Mouse (Mus musculus) Patski (cell line): ENCODE data around the gene B9d2. TPM values are rescaled to one million over a fixed set of nuclear protein-coding genes. Genes with fewer than 3 reads are reported as not detected.

ENCODE experiments used
- ATAC-seq: fragments of 100-300 bp; one replicate; pipeline ENCODE4 v1.8.0; 2021
- CTCF ChIA-PET: fragments of 350-600 bp; sonication (Branson Sonifier 250); formaldehyde crosslinking; loops from one replicate; lab custom pipeline; 2022; ENCODE audit warnings: inconsistent platforms; lab: Charles Lee
- POLR2A ChIA-PET: fragments of 350-600 bp; sonication (Branson Sonifier 250); formaldehyde crosslinking; loops from one replicate; lab custom pipeline; 2022; ENCODE audit warnings: antibody characterized with exemption, inconsistent platforms; lab: Charles Lee
- DNase-seq: peaks from one replicate; pipeline ENCODE4 v3.0.0-alpha.2; 2011; ENCODE audit warnings: low read depth, low spot score
- H3K27me3 ChIP-seq: fragments of 371-371 bp; one replicate; pipeline ENCODE4 v1.5.1; 2021
- CTCF ChIP-seq: fragments of 100-300 bp; IDR thresholded peaks from one replicate; pipeline ENCODE4 v1.5.1; 2021
- in situ Hi-C: fragments of 300-500 bp; cut with MboI; formaldehyde crosslinking; loops from 3 replicates; pipeline ENCODE4 v1.11.1; 2018; ENCODE audit warnings: low pct_unique_long_range_greater_than_20kb, mixed read lengths
- polyA plus RNA-seq: library from polyadenylated mRNA; unstranded; gene quantifications from one replicate; pipeline ENCODE4 v1.2.3, GENCODE M21; 2021

The B9d2 gene
- polyA plus RNA-seq, 1 experiment from 2014 or later: 40.2 TPM

DNA sequence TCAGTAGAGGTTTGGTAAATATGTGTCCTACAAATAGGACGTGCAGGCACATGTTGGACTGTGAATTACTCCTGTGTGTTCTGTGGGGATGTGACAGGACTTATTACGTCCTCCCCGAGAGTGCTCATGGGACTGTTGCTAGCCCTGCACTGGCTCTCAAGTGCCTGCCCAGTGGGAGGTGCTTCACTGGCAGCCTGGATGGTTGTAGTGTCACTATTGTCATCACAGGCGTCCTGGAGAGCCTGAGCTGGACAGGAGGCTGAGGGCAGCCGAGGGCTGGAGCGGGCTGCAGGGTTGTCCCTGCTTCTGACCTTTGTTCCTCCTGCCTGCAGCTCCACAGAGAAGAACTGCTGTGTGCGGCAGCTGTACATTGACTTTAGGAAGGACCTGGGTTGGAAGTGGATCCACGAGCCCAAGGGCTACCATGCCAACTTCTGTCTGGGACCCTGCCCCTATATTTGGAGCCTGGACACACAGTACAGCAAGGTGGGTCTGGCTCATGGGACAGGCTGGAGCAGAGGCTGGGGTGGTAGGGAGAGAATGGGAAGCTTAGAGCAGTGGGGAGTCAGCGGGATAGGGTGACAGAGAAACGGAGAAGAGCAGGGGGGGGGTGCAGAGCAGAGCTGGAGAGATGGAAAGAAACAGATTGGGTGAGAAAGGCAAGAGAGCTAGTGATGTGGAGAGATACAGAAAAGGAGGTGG is 23.4 kb downstream of the B9d2 start:
- DNase-seq (no peak), ATAC-seq (no peak)
- no peak for TF ChIP-seq CTCF
- ChIA-PET POLR2A (interaction anchor here (0.7 kb wide), 1 partner anchor 154 kb away, joined by 3 read pairs; no protein-coding TSS in a partner anchor), CTCF (no interaction called here)
- H3K27me3 ChIP-seq: no peaks in the 10 kb centered on the region
- in situ Hi-C loops: no loop called here

DNA sequence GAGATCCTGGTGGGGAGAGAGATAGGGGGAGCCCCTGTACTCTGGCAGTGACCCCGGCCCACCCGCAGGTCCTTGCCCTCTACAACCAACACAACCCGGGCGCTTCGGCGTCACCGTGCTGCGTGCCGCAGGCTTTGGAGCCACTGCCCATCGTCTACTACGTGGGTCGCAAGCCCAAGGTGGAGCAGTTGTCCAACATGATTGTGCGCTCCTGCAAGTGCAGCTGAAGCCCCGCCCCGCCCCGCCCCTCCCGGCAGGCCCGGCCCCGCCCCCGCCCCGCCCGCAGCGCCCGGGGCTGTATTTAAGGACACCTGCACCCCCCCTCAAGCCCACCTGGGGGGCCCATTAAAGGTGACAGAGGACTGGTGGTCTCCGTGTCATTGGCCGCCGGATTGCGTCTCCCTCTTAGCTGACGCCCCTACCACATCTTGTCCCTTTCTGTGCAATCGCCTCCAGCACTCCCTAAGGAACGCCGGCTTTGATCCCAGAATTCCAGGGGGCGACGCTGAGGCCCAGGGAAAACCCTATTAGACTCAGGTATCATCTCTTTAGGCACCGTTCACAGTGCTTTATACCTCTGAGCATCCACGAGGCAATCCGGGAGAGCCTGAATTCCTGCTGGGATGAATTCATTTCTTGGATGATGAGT is 24.3 kb downstream of the B9d2 start:
- DNase-seq (no peak), ATAC-seq (no peak)
- no peaks in the 10 kb centered on the region for H3K27me3 ChIP-seq
- POLR2A ChIA-PET: no interaction called here
- TF ChIP-seq CTCF: no peak
- in situ Hi-C loops: no loop called here
- CTCF ChIA-PET: no interaction called here

DNA sequence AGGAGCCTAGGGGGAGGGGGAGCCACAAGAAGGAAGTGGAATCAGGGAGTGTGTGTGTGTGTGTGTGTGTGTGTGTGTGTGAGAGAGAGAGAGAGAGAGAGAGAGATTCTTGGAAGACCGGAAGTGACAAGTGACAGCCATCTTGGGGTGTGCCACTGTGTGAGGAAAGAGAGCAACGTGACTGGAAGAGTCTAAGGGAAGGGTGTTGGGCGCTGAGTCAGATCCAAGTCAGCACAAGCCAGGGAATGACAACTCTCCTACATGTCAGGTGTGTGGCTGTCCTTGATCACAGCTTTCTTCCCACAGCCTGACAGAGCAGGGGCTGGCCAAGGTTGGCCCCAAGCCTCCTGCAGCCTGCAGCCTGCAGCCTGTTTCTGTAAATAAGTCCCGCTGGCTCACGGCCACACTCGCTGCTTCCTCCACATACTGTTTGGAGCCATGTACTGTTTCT is 25.2 kb downstream of the B9d2 start:
- ATAC-seq: no peak
- no peak for TF ChIP-seq CTCF
- ChIA-PET POLR2A (no interaction called here), CTCF (no interaction called here)
- no peaks in the 10 kb centered on the region for H3K27me3 ChIP-seq
- in situ Hi-C loops: no loop called here
- DNase-seq: no peak

DNA sequence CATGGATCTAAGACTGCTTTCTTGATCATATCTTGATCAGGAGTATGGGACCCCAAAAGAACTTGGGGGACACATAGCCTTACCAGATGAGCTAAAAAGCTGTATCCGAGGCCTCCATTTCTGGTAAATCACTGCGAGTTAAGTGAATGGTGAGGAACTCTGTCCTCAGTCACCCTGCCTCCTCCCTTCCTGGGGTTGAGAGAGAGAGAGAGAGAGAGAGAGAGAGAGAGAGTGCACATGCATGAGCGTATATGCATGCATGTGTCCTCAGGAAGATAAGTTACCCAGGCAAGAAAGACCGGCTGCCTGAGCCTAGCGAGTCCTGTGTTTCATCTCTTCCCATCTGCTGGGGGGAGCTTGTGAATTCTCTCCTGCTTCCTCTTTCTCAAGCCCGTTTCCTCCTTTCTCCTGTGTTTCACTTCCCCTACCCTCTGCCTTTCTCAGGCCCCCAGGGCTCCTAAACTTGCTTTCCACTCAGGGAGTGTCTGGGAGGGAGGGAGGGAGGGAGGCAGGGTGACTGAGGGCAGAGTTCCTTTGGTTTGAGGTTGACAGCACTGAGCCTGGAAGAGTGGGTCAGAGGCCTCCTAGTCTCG is 26.1 kb downstream of the B9d2 start:
- DNase-seq (no peak), ATAC-seq (no peak)
- ChIA-PET CTCF (interaction anchor here (0.7 to 1.1 kb wide), 2 partner anchors 22 to 26 kb away, joined by 3 read pairs; partner anchors contain the start of gene B9d2), POLR2A (no interaction called here)
- no peak for TF ChIP-seq CTCF
- H3K27me3 ChIP-seq: no peaks in the 10 kb centered on the region
- in situ Hi-C loops: no loop called here

GRCm38 (mm10) chr7:25707581-25708292 is 27.2 kb downstream of the B9d2 start:
- DNase-seq: no peak
- ATAC-seq: no peak
- in situ Hi-C loops: no loop called here
- no peak for TF ChIP-seq CTCF
- POLR2A ChIA-PET: no interaction called here
- CTCF ChIA-PET: interaction anchor here (1.1 to 1.3 kb wide), 2 partner anchors 21 to 23 kb away, joined by 3 read pairs; partner anchors contain the start of gene Tgfb1
- no peaks in the 10 kb centered on the region for H3K27me3 ChIP-seq

DNA sequence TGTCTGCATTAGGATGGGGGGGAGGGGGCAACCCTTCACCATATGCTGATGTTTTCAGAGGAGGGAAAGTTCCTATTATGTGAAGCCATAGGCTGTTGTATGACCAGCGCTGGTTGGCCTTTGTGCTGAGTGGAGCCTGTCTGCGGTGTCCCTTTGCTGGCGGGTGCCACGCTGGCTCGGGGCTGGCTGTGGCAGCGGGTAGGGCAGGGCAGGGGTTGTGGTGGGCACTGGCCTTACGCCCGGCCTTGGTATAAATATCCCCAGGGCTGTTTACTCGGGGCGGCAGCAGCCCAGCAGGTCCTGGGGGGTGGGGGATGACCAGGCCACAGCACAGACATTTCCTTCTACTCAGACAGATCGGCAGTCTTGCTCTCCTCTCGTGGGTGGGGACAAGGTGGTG is 29.4 kb downstream of the B9d2 start:
- in situ Hi-C loops: no loop called here
- DNase-seq: no peak
- no peak for ATAC-seq
- TF ChIP-seq CTCF: no peak
- POLR2A ChIA-PET: no interaction called here
- CTCF ChIA-PET: no interaction called here
- no peaks in the 10 kb centered on the region for H3K27me3 ChIP-seq

GRCm38 (mm10) chr7:25710519-25711130 is 30.0 kb downstream of the B9d2 start:
- H3K27me3 ChIP-seq: no peaks in the 10 kb centered on the region
- no peak for TF ChIP-seq CTCF
- peak; percentile 26 for ATAC-seq
- in situ Hi-C loops: no loop called here
- ChIA-PET POLR2A (interaction anchor here (0.6 kb wide), 1 partner anchor 9 kb away, joined by 5 read pairs; no protein-coding TSS in a partner anchor), CTCF (no interaction called here)
- peak; percentile 83 for DNase-seq

GRCm38 (mm10) chr7:25711165-25711564 is 30.6 kb downstream of the B9d2 start:
- H3K27me3 ChIP-seq: no peaks in the 10 kb centered on the region
- in situ Hi-C loops: no loop called here
- DNase-seq (no peak), ATAC-seq (peak; percentile 6)
- ChIA-PET CTCF (no interaction called here), POLR2A (interaction anchor here (0.6 kb wide), 1 partner anchor 9 kb away, joined by 5 read pairs; no protein-coding TSS in a partner anchor)
- no peak for TF ChIP-seq CTCF

GRCm38 (mm10) chr7:25711731-25712197 is 31.2 kb downstream of the B9d2 start:
- ATAC-seq: peak; percentile 89
- peak; percentile 89 for DNase-seq
- TF ChIP-seq CTCF: no peak
- ChIA-PET POLR2A (no interaction called here), CTCF (interaction anchor here (0.7 kb wide), 1 partner anchor 13 kb away, joined by 3 read pairs; no protein-coding TSS in a partner anchor)
- in situ Hi-C loops: no loop called here
- no peaks in the 10 kb centered on the region for H3K27me3 ChIP-seq

- no peaks in the 10 kb centered on the region for H3K27me3 ChIP-seq
- no peak for ATAC-seq
- in situ Hi-C loops: no loop called here
- DNase-seq: no peak
- CTCF ChIA-PET: no interaction called here
- TF ChIP-seq CTCF: no peak
- POLR2A ChIA-PET: interaction anchor here (0.8 kb wide), 1 partner anchor 44 kb away, joined by 3 read pairs; no protein-coding TSS in a partner anchor
Observed at GRCm38 (mm10) chr7:25712801-25713200, 32.2 kb downstream of the B9d2 start.
